Comparison of ENCODE assay signal across 8 mouse cellular contexts in genomic region chr2:146958951-146959821, GRCm38 (mm10). TPM values are rescaled to one million over a fixed set of nuclear protein-coding genes. Genes with fewer than 3 reads are reported as not detected.
DNase-seq lines count a peak whose midpoint lies in the region; ATAC-seq and TF ChIP-seq lines count a peak whose summit lies in the region.

No protein-coding gene starts in this region.

- TF ChIP-seq EP300 in heart, postnatal 0 days (IDR thresholded peaks at IDR 0.05; ENCODE audit: low read depth) = no peak
- TF ChIP-seq EP300 in liver, embryonic 14.5 days (IDR thresholded peaks at IDR 0.05; ENCODE audit: low read depth) = no peak

- peak; percentile 62 for TF ChIP-seq CTCF in E14TG2a.4 (conservative IDR thresholded peaks at IDR 0.05; ENCODE audit: low read length)
- TF ChIP-seq CTCF in heart, postnatal 0 days (IDR thresholded peaks at IDR 0.05; ENCODE audit: low read depth) = peak; percentile 70
- TF ChIP-seq CTCF in liver, embryonic 14.5 days (IDR thresholded peaks at IDR 0.05; ENCODE audit: low read depth) = peak; percentile 82

- no peaks in the 10 kb centered on the region for H3K36me3 ChIP-seq in E14TG2a.4 (ENCODE audit: insufficient read depth, low read length)
- H3K36me3 ChIP-seq in forebrain, embryonic 13.5 days (ENCODE audit: poor library complexity, severe bottlenecking) = peaks cover 5% of the 10 kb centered on the region; the same call in 1 of the 2 replicates
- H3K36me3 ChIP-seq in heart, postnatal 0 days (replicated peaks; ENCODE audit: control insufficient read depth, insufficient read depth, low read length) = no peaks in the 10 kb centered on the region
- H3K36me3 ChIP-seq in liver, embryonic 14.5 days (replicated peaks; ENCODE audit: control insufficient read depth, insufficient read depth, low read depth) = no peaks in the 10 kb centered on the region
- no peaks in the 10 kb centered on the region for H3K36me3 ChIP-seq in neural tube, embryonic 11.5 days (ENCODE audit: control insufficient read depth, insufficient read depth, low read length)
- no peaks in the 10 kb centered on the region; the same call in 1 of the 2 replicates for H3K36me3 ChIP-seq in stomach, embryonic 16.5 days (ENCODE audit: control insufficient read depth, insufficient read depth, low read length)

- ATAC-seq in forebrain, embryonic 13.5 days = peak; percentile 64
- ATAC-seq in heart, postnatal 0 days (ENCODE audit: insufficient read depth, low read depth) = peak; percentile 71
- ATAC-seq in liver, embryonic 14.5 days (ENCODE audit: insufficient read depth) = peak; percentile 67
- ATAC-seq in neural tube, embryonic 11.5 days (ENCODE audit: insufficient read depth, low FRiP score, low TSS enrichment) = peak; percentile 57
- ATAC-seq in stomach, embryonic 16.5 days (ENCODE audit: insufficient read depth, low FRiP score) = peak; percentile 66; the same call in 1 of the 2 replicates

- peak overlapping the region; percentile 41 for H3K9ac ChIP-seq in forebrain, embryonic 13.5 days
- H3K9ac ChIP-seq in heart, postnatal 0 days (replicated peaks; ENCODE audit: low read depth, low read length) = no peak overlapping the region
- no peak overlapping the region for H3K9ac ChIP-seq in liver, embryonic 14.5 days (replicated peaks)
- H3K9ac ChIP-seq in neural tube, embryonic 11.5 days (ENCODE audit: low read length) = peak overlapping the region; percentile 40
- peak overlapping the region; percentile 40; the same call in 1 of the 2 replicates for H3K9ac ChIP-seq in stomach, embryonic 16.5 days (ENCODE audit: low read length)

- no peaks in the 10 kb centered on the region for H3K27me3 ChIP-seq in E14TG2a.4 (ENCODE audit: insufficient read depth, low read length)
- peaks cover 58% of the 10 kb centered on the region for H3K27me3 ChIP-seq in forebrain, embryonic 13.5 days
- no peaks in the 10 kb centered on the region for H3K27me3 ChIP-seq in heart, postnatal 0 days (ENCODE audit: control insufficient read depth, insufficient read depth, low read length)
- H3K27me3 ChIP-seq in liver, embryonic 14.5 days (ENCODE audit: control insufficient read depth, insufficient read depth, low read length) = no peaks in the 10 kb centered on the region
- 0 out of 2 replicates have a peak, but pooled peaks cover 3% of the 10 kb centered on the region for H3K27me3 ChIP-seq in neural tube, embryonic 11.5 days (ENCODE audit: control insufficient read depth, insufficient read depth, low read length)
- H3K27me3 ChIP-seq in stomach, embryonic 16.5 days (ENCODE audit: control insufficient read depth, insufficient read depth, low read length) = no peaks in the 10 kb centered on the region

- under 1% methylated on average over 21 of the region's 21 CpGs for WGBS in forebrain, embryonic 13.5 days
- WGBS in heart, postnatal 0 days = 4% methylated on average over 21 of the region's 21 CpGs
- whole genome bisulfite sequencing in liver, embryonic 14.5 days (ENCODE audit: insufficient replicate concordance) = 4% methylated on average over 21 of the region's 21 CpGs
- under 1% methylated on average over 21 of the region's 21 CpGs for WGBS in neural tube, embryonic 11.5 days
- WGBS in stomach, embryonic 16.5 days = 1% methylated on average over 21 of the region's 21 CpGs

- H3K4me3 ChIP-seq in E14TG2a.4 (replicated peaks; ENCODE audit: low read length) = peak overlapping the region; percentile 32; the same call in 1 of the 2 replicates
- peak overlapping the region; percentile 29 for H3K4me3 ChIP-seq in forebrain, embryonic 13.5 days
- peak overlapping the region; percentile 23 for H3K4me3 ChIP-seq in heart, postnatal 0 days (ENCODE audit: low read depth, low read length)
- H3K4me3 ChIP-seq in liver, embryonic 14.5 days (ENCODE audit: insufficient read depth in 1 of 2, low read depth in 2 of 2, low read length in 2 of 2) = no peak overlapping the region
- peak overlapping the region; percentile 30 for H3K4me3 ChIP-seq in neural tube, embryonic 11.5 days (ENCODE audit: low read depth, low read length)
- peak overlapping the region; percentile 31 for H3K4me3 ChIP-seq in stomach, embryonic 16.5 days (replicated peaks; ENCODE audit: low read length)

- peaks cover 14% of the 10 kb centered on the region for H3K9me3 ChIP-seq in E14TG2a.4 (ENCODE audit: low read length)
- peaks cover 5% of the 10 kb centered on the region; the same call in 1 of the 2 replicates for H3K9me3 ChIP-seq in forebrain, embryonic 13.5 days (replicated peaks)
- H3K9me3 ChIP-seq in heart, postnatal 0 days (replicated peaks; ENCODE audit: control insufficient read depth, low read length) = no peaks in the 10 kb centered on the region
- no peaks in the 10 kb centered on the region for H3K9me3 ChIP-seq in liver, embryonic 14.5 days (ENCODE audit: control insufficient read depth, low read length)
- H3K9me3 ChIP-seq in neural tube, embryonic 11.5 days (ENCODE audit: control insufficient read depth, low read length) = no peaks in the 10 kb centered on the region
- H3K9me3 ChIP-seq in stomach, embryonic 16.5 days (replicated peaks; ENCODE audit: control insufficient read depth, low read length) = no peaks in the 10 kb centered on the region

- peak overlapping the region; percentile 63 for H3K27ac ChIP-seq in forebrain, embryonic 13.5 days
- no peak overlapping the region for H3K27ac ChIP-seq in heart, postnatal 0 days (ENCODE audit: low read depth)
- H3K27ac ChIP-seq in liver, embryonic 14.5 days = no peak overlapping the region
- H3K27ac ChIP-seq in neural tube, embryonic 11.5 days (ENCODE audit: low read depth, low read length) = peak overlapping the region; percentile 78
- no peak overlapping the region for H3K27ac ChIP-seq in stomach, embryonic 16.5 days (ENCODE audit: low read length)

- peak; percentile 68 for DNase-seq in c-Kit-positive CD71-positive TER-119-positive erythroid progenitor cells, embryonic 14.5 days (ENCODE audit: low spot score)
- DNase-seq in heart, postnatal 0 days (ENCODE audit: low spot score) = peak; percentile 77
- DNase-seq in kidney, postnatal 36 days = peak; percentile 75 to 91
- DNase-seq in liver, embryonic 14.5 days (ENCODE audit: low read depth in 3 of 3, low spot score in 3 of 3) = peak; percentile 28 to 44 (median 44)
- DNase-seq in neural tube, embryonic 11.5 days (ENCODE audit: low spot score) = peak; percentile 90

- peak overlapping the region; percentile 58 for H3K4me2 ChIP-seq in forebrain, embryonic 13.5 days
- H3K4me2 ChIP-seq in heart, postnatal 0 days (ENCODE audit: low read depth, low read length) = peak overlapping the region; percentile 49
- peak overlapping the region; percentile 49 for H3K4me2 ChIP-seq in liver, embryonic 14.5 days (ENCODE audit: low read depth)
- peak overlapping the region; percentile 54 for H3K4me2 ChIP-seq in neural tube, embryonic 11.5 days (ENCODE audit: low read depth)
- peak overlapping the region; percentile 62 for H3K4me2 ChIP-seq in stomach, embryonic 16.5 days (ENCODE audit: low read depth, low read length)

- H3K4me1 ChIP-seq in E14TG2a.4 (replicated peaks; ENCODE audit: low read depth, low read length) = peaks cover 10% of the 10 kb centered on the region
- peaks cover 22% of the 10 kb centered on the region for H3K4me1 ChIP-seq in forebrain, embryonic 13.5 days
- H3K4me1 ChIP-seq in heart, postnatal 0 days (ENCODE audit: control insufficient read depth, insufficient read depth) = no peaks in the 10 kb centered on the region
- no peaks in the 10 kb centered on the region for H3K4me1 ChIP-seq in liver, embryonic 14.5 days (replicated peaks; ENCODE audit: control insufficient read depth in 2 of 2, insufficient read depth in 2 of 2, low read length in 1 of 2)
- peaks cover 2% of the 10 kb centered on the region; the same call in 1 of the 2 replicates for H3K4me1 ChIP-seq in neural tube, embryonic 11.5 days (ENCODE audit: control insufficient read depth, insufficient read depth, low read length)
- peaks cover 7% of the 10 kb centered on the region; the same call in 1 of the 2 replicates for H3K4me1 ChIP-seq in stomach, embryonic 16.5 days (ENCODE audit: control insufficient read depth, insufficient read depth, low read length)

RNA-seq across cellular contexts. Expression of gene Xrn2, which starts 53.6 kb away (rescaled TPM):
- polyA plus RNA-seq in forebrain, embryonic 13.5 days (2015; fragmentation: Nextera tagmentation; extraction: Ambion mirVana) = 86.8 and 95.3 TPM in 2 replicates
- total RNA-seq in heart, postnatal 0 days (2014; rRNA removed; ENCODE audit: low replicate concordance) = 19.0 and 26.5 TPM in 2 replicates
- 29.6 and 32.8 TPM in 2 replicates for polyA plus RNA-seq in heart, postnatal 0 days (2015; fragmentation: Nextera tagmentation; extraction: Ambion mirVana)
- polyA plus RNA-seq in liver, embryonic 14.5 days (2012; rRNA removed) = 12.7 and 20.6 TPM in 2 replicates
- 32.2 and 32.5 TPM in 2 replicates for polyA plus RNA-seq in liver, embryonic 14.5 days (2014; fragmentation: Nextera tagmentation; extraction: Ambion mirVana)
- polyA plus RNA-seq in neural tube, embryonic 11.5 days (2014; fragmentation: Nextera tagmentation; extraction: Ambion mirVana) = 108 and 110 TPM in 2 replicates
- polyA plus RNA-seq in stomach, embryonic 16.5 days (2015; fragmentation: Nextera tagmentation; extraction: Ambion mirVana) = 67.4 and 67.8 TPM in 2 replicates

Comparison
In these comparisons a context has a peak if more than half of its experiments do, and no peak if none do; other contexts are left out.
1. H3K4me3 ChIP-seq: peak in E14TG2a.4 (single experiment), forebrain, embryonic 13.5 days (single experiment), heart, postnatal 0 days (single experiment), neural tube, embryonic 11.5 days (single experiment) and stomach, embryonic 16.5 days (single experiment); none in liver, embryonic 14.5 days (0 of 2).
2. H3K27ac ChIP-seq: peak in forebrain, embryonic 13.5 days (single experiment) and neural tube, embryonic 11.5 days (single experiment); none in heart, postnatal 0 days (single experiment), liver, embryonic 14.5 days (single experiment) and stomach, embryonic 16.5 days (single experiment).
3. H3K9ac ChIP-seq: peak in forebrain, embryonic 13.5 days (single experiment), neural tube, embryonic 11.5 days (single experiment) and stomach, embryonic 16.5 days (single experiment); none in heart, postnatal 0 days (single experiment) and liver, embryonic 14.5 days (single experiment).
4. Peak in every context shown above with its lines, with median percentiles within 50 percentile points of each other: CTCF ChIP-seq, DNase-seq, ATAC-seq and H3K4me2 ChIP-seq.